Mouse (Mus musculus): ENCODE measurements around the gene Wipi1. TPM values are rescaled to one million over a fixed set of nuclear protein-coding genes. Genes with fewer than 3 reads are reported as not detected.

The Wipi1 gene
- total RNA-seq, 1 experiment = 6.6 TPM

DNA sequence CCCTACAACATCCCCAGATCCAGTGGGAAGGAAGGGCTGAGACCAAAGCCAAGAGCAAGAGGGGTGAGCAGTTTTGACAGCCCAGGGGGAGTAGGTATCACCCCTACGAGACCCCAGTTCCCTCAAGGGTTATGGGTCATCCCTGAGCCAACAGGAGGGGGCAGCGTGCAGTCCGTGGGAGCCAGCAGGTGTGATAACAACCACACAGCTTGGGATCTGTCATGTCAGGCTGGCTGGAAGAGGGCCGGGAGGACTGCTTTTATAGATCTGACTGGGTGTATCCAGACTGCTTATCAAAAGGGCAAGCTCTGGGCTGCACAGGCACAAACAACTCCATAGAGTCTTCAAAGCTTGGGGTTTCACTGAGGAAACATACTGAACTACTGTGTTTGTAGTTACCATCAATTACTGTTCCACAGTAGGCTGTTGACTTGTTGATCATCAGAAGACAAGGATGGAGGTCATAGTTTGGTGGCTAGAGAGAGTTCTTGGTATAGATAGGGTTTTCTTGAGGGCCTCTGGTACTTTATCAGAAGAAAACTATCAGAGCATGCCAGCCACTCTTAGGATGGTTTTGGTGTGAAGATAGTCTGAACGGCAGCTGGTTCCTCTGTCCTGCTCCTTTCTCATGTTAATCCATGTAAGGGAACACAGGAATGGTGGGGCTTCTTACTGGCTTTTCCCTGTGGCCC lies 62.0 kb downstream of the Wipi1 start:
- TF ChIP-seq ZNF384 (IDR thresholded peaks at IDR 0.05; ENCODE audit: low read depth, low read length) = no peak
- no peak for TF ChIP-seq ZC3H11A (IDR thresholded peaks at IDR 0.05; ENCODE audit: borderline replicate concordance, low read depth, low read length)
- no peak for TF ChIP-seq CHD2 (IDR thresholded peaks at IDR 0.05; ENCODE audit: low read depth, low read length)
- TF ChIP-seq MAFK (IDR thresholded peaks at IDR 0.05; ENCODE audit: insufficient read depth, low read depth, low read length) = no peak
- no peak for TF ChIP-seq HCFC1 (IDR thresholded peaks at IDR 0.05; ENCODE audit: borderline replicate concordance, insufficient read depth, low read length)
- Histone ChIP-seq H3K9ac (ENCODE audit: insufficient read depth, low read depth, low read length, poor library complexity, severe bottlenecking) (no peak overlapping the region), H3K36me3 (ENCODE audit: control insufficient read depth, insufficient read depth, low read length, poor library complexity, severe bottlenecking) (no peaks in the 10 kb centered on the region), H3K4me3 (ENCODE audit: insufficient read depth in 1 of 2, low read depth in 1 of 2, low read length in 2 of 2, poor library complexity in 1 of 2, severe bottlenecking in 1 of 2) (no peak overlapping the region), H3K27ac (ENCODE audit: insufficient read depth, low read depth, low read length, poor library complexity, severe bottlenecking) (no peak overlapping the region), H3K9me3 (ENCODE audit: control insufficient read depth, insufficient read depth, low read depth, low read length) (no peaks in the 10 kb centered on the region), H3K4me1 (ENCODE audit: control insufficient read depth in 2 of 2, insufficient read depth in 2 of 2, low read length in 2 of 2, poor library complexity in 1 of 2) (peaks cover 2 to 16% of the 10 kb centered on the region in 2 experiments; a peak in 2 of 4 replicates)
- no peak for DNase-seq (ENCODE audit: low read depth, low spot score)
- in situ Hi-C loops (cut with MboI; ENCODE audit: low sequenced_read_pairs in 2 of 2, unreplicated experiment in 2 of 2) = no loop called here

GRCm38 (mm10) chr11:109547652-109548051 lies 64.1 kb downstream of the Wipi1 start:
- TF ChIP-seq ZNF384 (IDR thresholded peaks at IDR 0.05; ENCODE audit: low read depth, low read length) = 0 out of 2 replicates have a peak, but pooled peaks have one; percentile 44
- TF ChIP-seq MAFK (IDR thresholded peaks at IDR 0.05; ENCODE audit: insufficient read depth, low read depth, low read length) = no peak
- no peak for DNase-seq (ENCODE audit: low read depth, low spot score)
- peaks cover 2 to 16% of the 10 kb centered on the region in 2 experiments; a peak in 2 of 4 replicates for H3K4me1 ChIP-seq (ENCODE audit: control insufficient read depth in 2 of 2, insufficient read depth in 2 of 2, low read length in 2 of 2, poor library complexity in 1 of 2)
- no peak overlapping the region for H3K9ac ChIP-seq (ENCODE audit: insufficient read depth, low read depth, low read length, poor library complexity, severe bottlenecking)
- no peak overlapping the region for H3K4me3 ChIP-seq (ENCODE audit: insufficient read depth in 1 of 2, low read depth in 1 of 2, low read length in 2 of 2, poor library complexity in 1 of 2, severe bottlenecking in 1 of 2)
- no peak overlapping the region for H3K27ac ChIP-seq (ENCODE audit: insufficient read depth, low read depth, low read length, poor library complexity, severe bottlenecking)
- H3K9me3 ChIP-seq (ENCODE audit: control insufficient read depth, insufficient read depth, low read depth, low read length) = no peaks in the 10 kb centered on the region
- in situ Hi-C loops (cut with MboI; ENCODE audit: low sequenced_read_pairs in 2 of 2, unreplicated experiment in 2 of 2) = no loop called here
- no peaks in the 10 kb centered on the region for H3K36me3 ChIP-seq (ENCODE audit: control insufficient read depth, insufficient read depth, low read length, poor library complexity, severe bottlenecking)

GRCm38 (mm10) chr11:109546305-109547001 lies 65.3 kb downstream of the Wipi1 start:
- Histone ChIP-seq H3K9ac (ENCODE audit: insufficient read depth, low read depth, low read length, poor library complexity, severe bottlenecking) (no peak overlapping the region), H3K36me3 (ENCODE audit: control insufficient read depth, insufficient read depth, low read length, poor library complexity, severe bottlenecking) (no peaks in the 10 kb centered on the region), H3K4me1 (ENCODE audit: control insufficient read depth in 2 of 2, insufficient read depth in 2 of 2, low read length in 2 of 2, poor library complexity in 1 of 2) (peaks cover 2 to 11% of the 10 kb centered on the region in 2 experiments; a peak in 2 of 4 replicates), H3K4me3 (ENCODE audit: insufficient read depth in 1 of 2, low read depth in 1 of 2, low read length in 2 of 2, poor library complexity in 1 of 2, severe bottlenecking in 1 of 2) (no peak overlapping the region), H3K27ac (ENCODE audit: insufficient read depth, low read depth, low read length, poor library complexity, severe bottlenecking) (no peak overlapping the region), H3K9me3 (ENCODE audit: control insufficient read depth, insufficient read depth, low read depth, low read length) (no peaks in the 10 kb centered on the region)
- in situ Hi-C loops (cut with MboI; ENCODE audit: low sequenced_read_pairs in 2 of 2, unreplicated experiment in 2 of 2) = no loop called here
- DNase-seq (ENCODE audit: low read depth, low spot score) = no peak
- TF ChIP-seq ZC3H11A (IDR thresholded peaks at IDR 0.05; ENCODE audit: borderline replicate concordance, low read depth, low read length) = no peak
- no peak for TF ChIP-seq MAFK (IDR thresholded peaks at IDR 0.05; ENCODE audit: insufficient read depth, low read depth, low read length)
- TF ChIP-seq CHD2 (IDR thresholded peaks at IDR 0.05; ENCODE audit: low read depth, low read length) = no peak
- no peak for TF ChIP-seq HCFC1 (IDR thresholded peaks at IDR 0.05; ENCODE audit: borderline replicate concordance, insufficient read depth, low read length)
- no peak for TF ChIP-seq ZNF384 (IDR thresholded peaks at IDR 0.05; ENCODE audit: low read depth, low read length)

DNA sequence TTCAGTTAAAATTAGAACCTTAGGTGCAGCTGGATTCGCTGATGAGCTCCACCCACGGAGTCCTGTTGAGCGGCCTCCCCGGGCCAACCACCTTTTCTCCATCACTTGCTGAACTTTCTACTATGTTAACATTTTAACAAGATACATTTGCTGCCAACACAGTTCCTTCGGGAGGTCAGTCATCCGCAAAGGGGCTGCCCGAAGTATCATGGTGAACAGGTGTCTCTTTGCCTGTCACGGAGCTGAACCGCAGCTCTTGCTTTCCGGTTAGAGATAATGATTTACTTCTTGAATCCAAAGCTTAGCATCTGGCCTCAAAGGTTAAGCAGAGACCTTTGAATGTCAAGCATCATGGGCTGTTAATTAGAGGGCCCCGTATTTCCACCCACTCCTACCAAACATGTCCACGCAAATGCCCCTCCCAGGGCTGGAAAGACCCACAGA lies 66.0 kb downstream of the Wipi1 start:
- no peak for DNase-seq (ENCODE audit: low read depth, low spot score)
- in situ Hi-C loops (cut with MboI; ENCODE audit: low sequenced_read_pairs in 2 of 2, unreplicated experiment in 2 of 2) = no loop called here
- Histone ChIP-seq H3K4me1 (ENCODE audit: control insufficient read depth in 2 of 2, insufficient read depth in 2 of 2, low read length in 2 of 2, poor library complexity in 1 of 2) (peaks cover 2 to 11% of the 10 kb centered on the region in 2 experiments; a peak in 2 of 4 replicates), H3K4me3 (ENCODE audit: insufficient read depth in 1 of 2, low read depth in 1 of 2, low read length in 2 of 2, poor library complexity in 1 of 2, severe bottlenecking in 1 of 2) (no peak overlapping the region), H3K36me3 (ENCODE audit: control insufficient read depth, insufficient read depth, low read length, poor library complexity, severe bottlenecking) (no peaks in the 10 kb centered on the region), H3K9ac (ENCODE audit: insufficient read depth, low read depth, low read length, poor library complexity, severe bottlenecking) (no peak overlapping the region), H3K27ac (ENCODE audit: insufficient read depth, low read depth, low read length, poor library complexity, severe bottlenecking) (no peak overlapping the region), H3K9me3 (ENCODE audit: control insufficient read depth, insufficient read depth, low read depth, low read length) (no peaks in the 10 kb centered on the region)
- TF ChIP-seq MAFK (IDR thresholded peaks at IDR 0.05; ENCODE audit: insufficient read depth, low read depth, low read length) (no peak), ZC3H11A (IDR thresholded peaks at IDR 0.05; ENCODE audit: borderline replicate concordance, low read depth, low read length) (no peak), CHD2 (IDR thresholded peaks at IDR 0.05; ENCODE audit: low read depth, low read length) (no peak), HCFC1 (IDR thresholded peaks at IDR 0.05; ENCODE audit: borderline replicate concordance, insufficient read depth, low read length) (no peak)
